Mouse (Mus musculus): Measurements from ENCODE around the gene Nrk. TPM values are rescaled to one million over a fixed set of nuclear protein-coding genes. Genes with fewer than 3 reads are reported as not detected.

The Nrk gene
- polyA plus RNA-seq, 1 experiment from 2014 or later: 17.2 TPM

Other genes starting within 250 kb of the Nrk start
- not detected in 2 replicates for gene Serpina7, start 170.8 kb downstream of the Nrk start, polyA plus RNA-seq (2014; fragmentation: Nextera tagmentation; extraction: Ambion mirVana)
- not detected in 2 replicates for gene 4930513O06Rik, start 171.8 kb downstream of the Nrk start, polyA plus RNA-seq (2014; fragmentation: Nextera tagmentation; extraction: Ambion mirVana)

All from intestine, embryonic 14.5 days (tissue).